Mouse (Mus musculus) heart, adult 2 months (tissue): ENCODE measurements at regions not wholly inside any gene's neighbourhood (a gene's known extent, or its start where the extent isn't known, plus 50 kb on each side); places are given as distances from the start of the nearest gene placed in this dataset.

Experiments
- CTCF ChIP-seq: fragments of 200-600 bp; IDR thresholded peaks from 2 replicates; pipeline ENCODE4 v1.8.1; 2022; ENCODE audit warnings: antibody characterized with exemption, mild to moderate bottlenecking, moderate library complexity
- EP300 ChIP-seq: fragments of 200-500 bp; IDR thresholded peaks from 2 replicates; pipeline ENCODE4 v1.6.1; 2011; ENCODE audit warnings: low read depth, low read length, control low read depth; ENCODE audit not compliant: insufficient read depth
- POLR2A ChIP-seq: fragments of 200-500 bp; IDR thresholded peaks from 2 replicates; pipeline ENCODE4 v1.6.1; 2011; ENCODE audit warnings: mild to moderate bottlenecking, low read depth, low read length, control low read depth; ENCODE audit not compliant: insufficient read depth

GRCm38 (mm10) chr11:56320293-56320692, 279.5 kb upstream of the Nmur2 start:
- no peak for TF ChIP-seq POLR2A
- no peak for TF ChIP-seq CTCF
- TF ChIP-seq EP300: no peak
